Mouse (Mus musculus) mouse embryonic stem cell (cell line): ENCODE results near the gene Trappc5.

Experiments used
- in situ Hi-C, 2 experiments: fragments of 300-500 bp; cut with MboI; formaldehyde crosslinking; loops; 1 replicate in 1 of 2; 3 replicates in 1 of 2; pipeline ENCODE4 v1.14.3; 2019 to 2020; ENCODE audit warnings: low sequenced_read_pairs in 2 of 2, low pct_unique_long_range_greater_than_20kb in 1 of 2, mixed read lengths in 1 of 2; ENCODE audit not compliant: unreplicated experiment in 1 of 2

Trappc5 gene

DNA sequence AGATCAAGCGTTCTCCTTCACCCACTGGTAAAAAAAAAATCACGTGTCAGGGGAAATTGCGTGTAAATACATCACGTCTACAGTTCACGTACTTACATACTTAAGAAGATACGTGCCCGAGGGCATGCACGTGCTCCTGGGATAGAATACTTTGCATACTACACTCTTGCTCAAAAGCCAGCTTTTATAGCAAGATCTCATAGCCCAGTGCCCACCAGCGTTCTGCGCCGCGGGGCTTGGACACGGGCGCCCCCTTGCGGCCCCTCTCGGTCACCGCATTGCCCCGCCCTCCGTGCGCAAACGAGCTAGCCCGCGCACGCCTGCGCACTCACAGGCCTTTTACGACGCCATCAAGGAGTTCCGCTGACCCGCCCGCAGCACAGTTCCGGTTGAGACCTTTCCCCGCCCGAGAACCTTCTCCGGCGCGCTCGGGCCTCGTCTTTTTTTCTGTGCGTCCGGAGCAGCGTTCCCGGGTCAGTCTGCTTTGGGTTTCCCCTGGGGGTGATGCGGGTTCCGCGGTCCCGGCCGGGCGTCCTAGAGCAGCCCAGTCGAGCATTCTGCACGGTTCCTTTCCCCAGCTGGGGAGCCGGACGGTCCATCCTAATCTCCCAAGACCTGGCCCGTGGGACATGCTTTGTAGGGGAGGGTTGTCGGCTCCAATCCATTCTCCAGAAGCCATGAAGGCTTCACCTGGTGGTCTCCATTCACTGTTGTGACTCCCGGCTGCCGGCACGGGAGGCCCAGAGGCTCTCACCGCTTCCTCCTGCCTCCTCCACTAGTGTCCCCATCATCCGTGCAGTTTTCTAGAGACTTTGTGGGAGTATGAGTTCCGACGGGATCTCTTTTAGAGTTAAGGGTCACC lies at the start of gene Trappc5:
Gene Trappc5 (plus strand): TSS at position 169 of the 862 bp plus-strand sequence.
- in situ Hi-C loops = no loop called here

DNA sequence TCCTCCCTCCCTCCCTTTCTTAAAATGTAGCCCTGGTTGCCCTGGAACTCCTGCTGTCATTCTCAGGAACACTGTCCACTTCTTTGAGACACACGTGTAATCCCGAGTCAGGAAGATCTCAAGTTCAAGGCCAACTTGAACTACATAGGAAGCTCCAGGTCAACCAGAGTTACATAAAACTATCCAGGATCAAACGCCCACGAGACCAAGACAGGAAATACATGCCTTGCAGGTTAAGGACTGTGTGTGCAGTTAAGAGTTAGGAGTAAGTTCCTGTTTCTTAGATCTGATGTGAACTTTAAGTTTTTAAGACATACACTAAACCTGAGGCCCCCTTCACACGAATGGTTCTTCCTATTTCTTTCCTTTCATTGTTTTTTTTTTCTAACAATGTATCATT lies 49.1 kb upstream of the Trappc5 start:
- in situ Hi-C loops = no loop called here

DNA sequence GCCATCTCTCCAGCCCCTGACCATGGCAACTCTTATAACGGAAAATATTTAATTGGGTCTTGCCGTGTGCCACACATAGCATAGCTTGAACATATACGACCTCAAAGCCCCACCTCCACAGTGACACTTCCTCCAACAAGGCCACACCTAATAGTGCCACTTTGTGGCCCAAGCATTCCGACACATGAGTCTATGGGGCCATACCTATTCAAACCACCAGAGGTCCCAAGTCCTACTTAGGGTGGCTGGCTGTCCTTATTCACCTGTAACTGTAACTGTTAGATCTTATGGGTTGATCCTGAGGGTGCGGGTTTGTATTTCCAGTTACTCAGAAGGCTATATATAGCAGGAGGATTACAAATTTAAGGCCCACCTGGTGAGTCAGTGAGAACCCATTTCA lies 48.1 kb upstream of the Trappc5 start:
- in situ Hi-C loops = no loop called here

DNA sequence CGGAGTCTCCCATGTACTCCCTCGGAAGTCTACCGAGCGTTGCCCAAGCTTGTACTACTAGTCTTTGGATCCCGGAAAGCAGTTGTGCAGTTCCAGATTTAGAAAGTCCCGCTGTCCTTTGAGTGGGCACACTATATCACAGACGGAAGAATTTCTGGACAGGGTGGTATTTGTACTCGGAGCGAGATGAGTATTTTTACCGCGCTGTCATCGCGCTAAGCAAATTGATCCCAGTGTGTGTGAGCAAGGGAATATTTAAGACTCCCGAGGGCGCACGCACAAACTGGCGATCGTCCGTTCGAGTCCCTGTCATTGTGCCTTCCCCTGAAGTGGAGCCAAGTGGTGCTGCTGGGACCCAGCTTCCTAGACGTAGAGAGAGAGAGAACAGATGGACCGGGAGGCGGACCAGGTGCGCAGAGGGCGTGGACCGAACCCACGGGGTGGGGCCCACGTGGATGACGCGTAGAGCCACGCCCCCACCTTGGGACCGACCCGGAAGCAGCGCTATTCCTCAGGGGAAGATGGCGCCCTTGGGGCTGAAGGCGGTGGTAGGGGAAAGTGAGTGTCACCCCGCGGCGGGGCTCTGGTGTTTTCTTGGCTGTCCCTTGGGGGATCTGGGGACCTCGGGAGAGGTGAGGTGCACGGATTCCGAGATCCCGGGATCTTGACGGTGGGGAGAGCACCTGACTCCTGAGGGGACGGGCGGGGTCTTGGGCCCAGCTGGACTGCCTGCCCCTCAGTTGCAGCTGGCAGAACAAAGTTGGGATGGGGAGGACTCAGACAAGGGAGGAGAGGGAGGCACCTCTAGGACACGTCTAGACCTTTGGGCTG lies 45.2 kb upstream of the Trappc5 start, which contains the start of gene Stxbp2:
Gene Stxbp2 (plus strand): TSS at position 309 of the 831 bp plus-strand sequence.
- in situ Hi-C loops = no loop called here

DNA sequence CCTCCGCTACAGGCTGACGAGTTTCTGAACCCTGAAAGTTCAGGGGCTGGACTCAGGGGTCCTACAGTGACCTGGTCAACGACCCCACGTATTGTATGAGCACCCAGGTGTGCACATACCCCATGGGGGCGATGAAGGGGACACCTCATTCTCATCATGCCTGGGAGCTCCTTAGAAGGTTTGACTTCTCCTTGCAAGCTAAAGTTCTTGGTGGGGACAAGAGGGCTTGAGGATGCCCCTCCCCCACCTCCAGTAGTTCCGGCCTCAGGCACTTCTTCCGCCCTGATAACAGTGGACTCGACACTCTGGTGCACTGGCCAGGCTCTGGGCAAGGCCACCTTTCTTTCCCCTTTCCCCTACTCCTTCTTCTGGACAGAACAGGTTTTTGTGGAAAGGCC lies 44.6 kb upstream of the Trappc5 start:
- in situ Hi-C loops = no loop called here

DNA sequence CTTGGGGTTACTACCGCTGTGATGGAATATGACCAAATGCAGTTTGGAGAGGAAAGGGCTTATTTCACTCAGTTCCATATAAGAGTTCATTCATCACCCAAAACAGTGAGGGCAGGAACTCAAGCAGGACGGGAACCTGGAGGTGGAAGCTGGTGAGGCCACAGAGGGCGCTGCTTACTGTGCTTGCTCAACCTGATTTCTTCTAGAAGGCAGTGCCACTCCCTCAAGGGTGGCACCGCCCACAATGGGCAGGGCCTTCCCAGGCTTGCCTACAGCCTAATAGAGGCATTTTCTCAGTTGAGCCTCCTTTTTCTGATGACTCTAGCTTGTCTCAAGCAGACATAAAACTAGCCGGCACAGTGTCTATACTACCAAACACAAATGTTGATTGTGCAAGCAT lies 30.3 kb upstream of the Trappc5 start:
- in situ Hi-C loops = no loop called here

DNA sequence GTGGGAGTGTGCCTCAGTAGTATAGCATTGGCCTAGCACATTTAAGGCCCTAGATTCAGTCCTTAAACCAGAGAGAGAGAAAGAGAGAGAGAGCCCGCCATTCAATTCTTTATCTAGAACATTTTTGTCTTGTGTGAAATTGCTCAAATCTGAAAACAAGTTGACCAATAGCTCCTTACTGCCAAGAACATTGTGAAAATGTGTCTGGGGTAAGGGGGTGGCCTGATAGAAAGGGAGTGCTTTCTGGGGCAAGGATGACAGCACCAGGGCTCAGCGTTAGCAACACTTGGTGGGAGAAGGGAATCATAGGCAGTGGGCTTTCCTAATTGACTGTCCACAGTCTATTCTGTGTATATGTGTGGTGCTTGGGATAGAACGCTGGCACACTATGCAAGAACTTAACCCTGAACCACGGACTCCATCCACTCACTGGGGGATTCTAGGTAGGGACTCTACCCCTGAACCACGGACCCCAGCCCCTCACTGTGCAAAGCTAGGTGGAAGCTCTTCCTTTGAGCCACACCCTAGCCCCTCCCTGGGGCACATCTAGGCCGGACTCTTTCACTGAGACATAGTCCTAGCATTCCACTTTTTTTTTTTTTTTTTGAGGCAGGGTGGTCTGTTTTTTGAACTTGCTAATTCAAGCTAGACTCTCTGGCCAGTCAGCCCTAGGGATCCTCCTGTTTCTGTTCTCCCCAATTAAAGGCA lies 29.1 kb upstream of the Trappc5 start:
- in situ Hi-C loops = no loop called here

DNA sequence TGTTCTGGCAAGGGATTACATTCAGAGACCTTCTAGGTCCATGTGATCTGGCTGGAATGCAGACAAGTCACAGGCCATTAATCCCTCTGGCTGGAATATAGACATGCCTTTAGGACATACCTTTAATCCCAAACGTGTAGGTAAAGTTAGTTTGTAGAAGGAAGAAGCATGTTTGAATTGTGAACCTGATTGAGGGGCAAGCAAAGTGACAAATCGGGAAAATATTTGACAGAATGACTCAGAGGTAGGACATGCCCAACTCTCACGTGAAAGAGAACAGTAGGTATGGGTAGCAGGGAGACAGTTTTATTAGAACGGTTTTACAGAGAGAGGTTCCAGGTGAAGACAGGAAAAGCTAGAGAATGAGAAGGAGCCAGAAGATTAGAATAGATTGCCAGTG lies 28.5 kb upstream of the Trappc5 start:
- in situ Hi-C loops = no loop called here

DNA sequence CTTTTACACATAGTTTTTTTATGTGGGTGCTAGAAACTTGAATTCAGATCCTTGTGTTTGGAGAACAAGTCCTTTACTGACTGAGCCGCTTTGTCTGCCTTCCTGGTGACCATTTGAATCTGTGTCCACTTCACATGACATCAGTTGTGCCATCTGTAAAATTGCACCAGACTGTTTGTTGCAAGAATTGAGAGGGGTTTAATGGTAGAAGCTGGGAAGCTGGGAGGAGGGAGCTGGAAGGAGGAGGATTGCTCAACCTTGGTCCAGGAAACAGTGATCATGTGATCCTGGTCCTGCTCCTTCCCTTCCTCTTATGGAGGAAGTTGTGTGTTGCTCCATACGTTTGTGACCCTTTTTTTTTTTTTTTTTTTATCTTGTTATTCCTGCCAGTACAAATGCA lies 27.8 kb upstream of the Trappc5 start:
- in situ Hi-C loops = no loop called here

DNA sequence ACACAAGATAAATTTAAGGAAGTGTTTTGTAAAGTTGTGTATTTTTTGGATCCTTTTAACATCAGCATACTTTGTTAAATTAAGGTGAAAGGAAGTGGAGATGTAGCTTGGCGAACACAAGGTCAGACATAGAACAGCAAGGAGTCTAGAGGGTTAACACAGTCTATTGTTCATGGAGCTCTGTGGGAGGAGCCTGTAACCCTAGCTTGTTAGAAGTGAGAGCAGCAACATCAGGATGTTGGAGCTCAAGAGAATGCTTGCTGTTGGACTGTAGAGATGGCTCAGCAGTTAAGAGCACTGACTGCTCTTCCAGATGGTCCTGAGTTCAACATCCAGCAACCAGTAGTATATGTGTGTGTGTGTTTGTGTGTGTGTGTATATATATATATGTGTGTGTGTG lies 27.1 kb upstream of the Trappc5 start:
- in situ Hi-C loops = no loop called here

DNA sequence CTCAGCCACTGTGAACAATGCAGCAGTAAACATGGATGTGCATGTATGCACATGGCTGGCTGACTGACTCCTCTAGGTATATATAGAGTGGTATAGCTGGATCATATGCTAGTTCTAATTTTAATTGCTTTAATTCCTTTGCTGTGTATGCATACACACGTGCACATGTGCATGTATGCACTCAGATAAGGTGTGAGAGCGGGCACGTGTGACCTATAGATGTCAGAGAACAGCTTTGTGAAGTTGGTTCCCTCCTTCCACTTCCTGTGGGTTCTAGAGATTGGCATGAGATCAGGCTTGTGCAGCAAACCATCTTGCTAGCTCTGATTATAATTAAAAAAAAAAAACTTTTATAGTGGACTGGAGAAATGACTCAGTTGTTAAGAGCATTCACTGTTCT lies 23.3 kb upstream of the Trappc5 start:
- in situ Hi-C loops = no loop called here

DNA sequence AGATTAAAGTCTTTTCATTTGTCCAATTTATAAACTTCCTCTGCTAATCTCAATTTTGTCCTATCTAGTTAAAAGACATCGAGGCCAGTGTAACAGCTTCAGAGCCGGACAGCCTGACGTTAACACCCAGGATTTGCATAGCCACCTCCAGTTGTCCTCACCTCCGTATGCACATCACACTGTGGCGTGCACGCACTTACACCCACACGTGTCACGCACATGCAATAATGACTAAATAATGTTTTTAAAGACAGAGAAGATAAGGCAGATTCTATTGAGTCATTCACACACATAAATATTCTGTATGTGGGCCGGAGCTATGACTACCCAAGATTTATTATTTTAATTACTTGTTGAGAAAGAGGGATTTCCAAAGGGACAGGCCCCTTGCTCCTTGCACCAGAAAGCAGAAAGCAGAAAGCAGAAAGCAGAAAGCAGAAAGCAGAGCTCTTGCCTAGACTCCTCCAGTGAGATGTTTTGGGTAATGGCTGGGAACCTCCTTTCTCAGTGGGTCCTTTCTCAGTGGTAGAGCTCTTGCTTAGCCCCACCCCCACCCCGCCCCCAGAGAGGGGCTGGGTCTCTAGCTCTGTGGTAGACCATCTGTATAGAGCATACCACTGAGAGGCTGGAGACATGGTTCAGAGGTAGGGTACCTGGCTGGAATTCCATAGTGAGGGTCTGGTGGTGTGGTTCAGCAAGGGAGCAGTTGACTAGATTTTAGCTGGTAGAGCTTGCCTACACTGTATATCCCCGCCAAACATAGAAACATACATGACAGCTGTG lies 21.2 kb upstream of the Trappc5 start:
- in situ Hi-C loops = no loop called here

DNA sequence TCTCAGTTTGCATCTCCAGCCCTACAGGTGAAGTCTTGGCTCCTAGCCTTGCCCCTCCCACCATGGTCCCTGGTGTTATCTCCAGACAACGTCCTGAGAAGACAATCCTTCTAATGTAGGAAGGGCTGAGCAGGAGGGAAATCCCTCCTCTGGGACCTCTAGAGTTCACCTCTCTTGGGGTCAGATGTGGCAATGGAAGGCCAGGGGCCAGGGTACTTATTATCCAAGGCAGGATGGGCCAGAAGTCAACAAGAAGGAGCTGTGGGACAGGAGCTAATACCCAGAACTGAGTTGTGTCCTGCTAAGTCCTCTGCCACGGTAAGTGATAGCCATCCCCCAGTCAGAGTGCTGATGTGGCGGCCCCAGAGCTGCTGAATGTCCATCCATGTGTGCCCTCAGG lies 20.6 kb upstream of the Trappc5 start, which contains the start of gene Retn:
Gene Retn (plus strand): TSS at position 245 of the 400 bp plus-strand sequence.
- in situ Hi-C loops = no loop called here

DNA sequence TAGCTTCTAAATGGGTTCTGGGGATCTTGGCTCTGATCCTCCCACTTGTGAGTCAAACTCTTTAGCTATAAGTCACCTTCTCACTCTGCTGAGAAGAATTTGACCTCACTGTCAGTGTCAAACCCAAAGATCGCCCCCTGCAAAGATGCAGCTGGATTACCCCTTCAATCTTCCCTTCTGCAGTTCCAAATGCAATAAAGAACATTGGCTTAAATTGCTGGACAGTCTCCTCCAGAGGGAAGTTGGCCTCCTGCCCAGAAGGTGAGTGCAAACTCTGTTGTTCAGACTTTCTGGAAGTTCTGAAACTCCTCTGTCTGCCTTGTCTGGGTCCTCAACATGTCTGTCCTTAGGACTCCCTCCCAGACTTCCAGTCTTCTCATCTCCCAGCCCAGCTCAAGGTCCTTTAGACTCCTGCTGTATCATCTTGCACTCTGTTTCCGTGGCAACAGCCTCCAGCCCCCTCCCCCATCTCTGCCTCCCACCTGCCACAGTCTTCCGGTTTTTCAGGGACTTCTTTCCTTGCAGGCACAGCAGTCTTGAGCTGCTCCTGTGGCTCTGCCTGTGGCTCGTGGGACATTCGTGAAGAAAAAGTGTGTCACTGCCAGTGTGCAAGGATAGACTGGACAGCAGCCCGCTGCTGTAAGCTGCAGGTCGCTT lies 19.2 kb upstream of the Trappc5 start:
- in situ Hi-C loops = no loop called here

DNA sequence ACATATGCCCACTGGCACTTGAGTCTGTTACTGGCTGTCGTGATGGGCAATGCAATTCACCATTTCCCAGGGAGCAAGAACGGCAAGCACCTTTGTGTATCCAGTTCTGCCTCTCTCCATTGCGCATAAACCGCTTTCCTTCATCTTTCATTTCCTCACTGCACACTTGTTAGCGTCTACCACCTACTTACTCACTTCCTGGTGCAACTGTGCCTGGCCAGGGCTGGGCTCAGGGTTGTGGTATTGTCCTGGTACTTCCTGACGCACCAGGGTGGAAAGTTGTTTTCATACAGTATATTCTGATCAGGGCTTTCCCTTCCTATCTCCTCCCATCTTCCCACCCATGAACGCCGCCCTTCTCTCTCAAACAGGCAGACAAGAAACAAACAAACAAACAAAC lies 15.2 kb upstream of the Trappc5 start:
- in situ Hi-C loops = no loop called here

DNA sequence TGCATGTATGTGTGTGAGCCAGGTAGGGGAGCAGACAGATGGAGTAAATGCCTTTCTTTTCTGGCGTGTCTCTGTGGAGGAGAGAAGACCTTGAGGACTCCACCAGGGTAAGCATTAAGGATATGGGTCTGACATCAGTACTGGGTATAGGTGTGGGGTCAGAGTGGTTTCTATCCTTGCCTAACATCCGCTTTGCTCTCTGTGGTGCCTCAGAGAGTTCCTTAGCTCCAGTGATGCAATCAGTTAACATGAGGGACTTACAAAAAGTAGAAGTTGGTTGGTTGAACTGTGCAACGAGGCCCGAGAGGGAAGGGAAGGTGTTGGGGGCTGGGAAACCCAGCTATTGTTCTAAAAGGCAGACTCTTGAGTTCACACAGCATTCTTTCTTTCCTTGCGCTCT lies 11.7 kb upstream of the Trappc5 start:
- in situ Hi-C loops = no loop called here

DNA sequence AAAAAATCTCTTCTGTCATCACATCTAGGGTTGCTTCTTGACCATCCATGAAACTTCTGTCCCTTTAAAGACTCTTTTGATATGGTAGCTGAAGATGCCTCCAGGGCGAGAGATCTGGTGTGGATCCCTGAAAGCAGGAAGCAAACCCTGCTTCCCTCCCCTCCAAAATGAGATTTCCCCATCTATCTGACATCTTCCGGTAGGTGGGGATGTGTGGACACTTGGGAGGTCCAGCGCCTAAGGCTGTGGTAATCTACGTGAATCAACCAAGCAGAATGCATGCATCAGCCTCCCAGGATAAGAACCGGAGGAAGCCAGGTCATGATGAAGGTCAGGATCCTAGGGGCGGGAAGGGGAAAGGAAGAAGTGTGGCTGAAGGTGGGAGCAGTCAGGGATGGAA lies 10.6 kb upstream of the Trappc5 start, which contains the start of gene Mcemp1:
Gene Mcemp1 (plus strand): TSS at position 248 of the 400 bp plus-strand sequence.
- in situ Hi-C loops = no loop called here

DNA sequence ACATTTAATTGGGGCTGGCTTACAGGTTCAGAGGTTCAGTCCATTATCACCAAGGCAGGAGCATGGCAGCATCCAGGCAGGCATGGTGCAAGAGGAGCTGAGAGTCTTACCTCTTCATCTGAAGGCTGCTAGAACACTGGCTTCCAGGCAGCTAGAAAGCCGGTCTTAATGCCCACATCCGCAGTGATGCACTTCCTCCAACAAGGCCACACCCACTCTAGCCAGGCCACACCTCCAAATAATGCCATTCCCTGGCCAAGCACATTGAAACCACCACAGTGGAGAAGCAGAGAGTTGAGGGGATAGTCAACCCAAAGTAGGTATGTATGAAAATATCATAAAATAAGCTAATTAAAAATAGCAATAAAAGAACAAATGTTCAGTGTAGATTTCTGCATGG lies 5.7 kb upstream of the Trappc5 start:
- in situ Hi-C loops = loop anchor here in 1 of 2 experiments (5.0 kb wide), 2 partner anchors 33 to 98 kb away; no protein-coding TSS in a partner anchor
